Mouse (Mus musculus): ENCODE data around the gene Arhgap15. TPM values are rescaled to one million over a fixed set of nuclear protein-coding genes. Genes with fewer than 3 reads are reported as not detected.

Arhgap15 gene
- polyA plus RNA-seq, 1 experiment, result 9.5 TPM

GRCm38 (mm10) chr2:44134796-44135195 lies 386.2 kb downstream of the Arhgap15 start:
- no peaks in the 10 kb centered on the region for H3K27me3 ChIP-seq (ENCODE audit: control insufficient read depth, insufficient read depth, low read length)
- no peak overlapping the region for H3K4me3 ChIP-seq (ENCODE audit: control insufficient read depth, insufficient read depth, low read length)
- no peak for TF ChIP-seq CTCF (IDR thresholded peaks at IDR 0.05; ENCODE audit: borderline replicate concordance, control insufficient read depth, extremely low read depth, insufficient read depth, low read length, poor library complexity)
- no peak for TF ChIP-seq POLR2A (IDR thresholded peaks at IDR 0.05; ENCODE audit: control insufficient read depth, extremely low read depth, insufficient read depth, low read length, poor library complexity)
- 97% methylated on average over 3 of the region's 3 CpGs for WGBS
- no peaks in the 10 kb centered on the region for H3K4me1 ChIP-seq (replicated peaks; ENCODE audit: control insufficient read depth, insufficient read depth, low read length)
- no peak overlapping the region for H3K27ac ChIP-seq (ENCODE audit: control insufficient read depth, insufficient read depth, low read length)
- no peak for DNase-seq
- no peaks in the 10 kb centered on the region for H3K36me3 ChIP-seq (ENCODE audit: control insufficient read depth, insufficient read depth, low read length)

DNA sequence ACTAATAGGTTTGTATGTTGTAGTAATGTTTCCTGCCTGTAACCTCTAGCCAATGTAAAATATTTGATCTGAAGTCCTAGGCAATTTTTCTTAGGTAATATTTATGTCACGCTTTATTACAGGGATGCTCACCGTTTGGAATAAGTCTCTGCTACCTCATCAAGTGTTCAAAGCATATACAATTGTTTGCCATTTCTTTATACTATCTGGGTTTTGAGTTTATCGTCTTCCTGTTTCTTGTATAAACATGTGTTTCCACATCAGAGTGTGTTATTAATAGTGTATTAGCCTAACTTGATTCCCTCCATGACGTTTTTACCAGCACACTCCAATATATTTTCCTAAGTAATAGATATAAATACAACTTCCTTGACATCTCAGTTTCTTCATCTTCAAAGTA lies 391.8 kb downstream of the Arhgap15 start:
- Histone ChIP-seq H3K4me1 (replicated peaks; ENCODE audit: control insufficient read depth, insufficient read depth, low read length) (no peaks in the 10 kb centered on the region), H3K36me3 (ENCODE audit: control insufficient read depth, insufficient read depth, low read length) (no peaks in the 10 kb centered on the region), H3K27ac (ENCODE audit: control insufficient read depth, insufficient read depth, low read length) (no peak overlapping the region), H3K4me3 (ENCODE audit: control insufficient read depth, insufficient read depth, low read length) (no peak overlapping the region), H3K27me3 (ENCODE audit: control insufficient read depth, insufficient read depth, low read length) (no peaks in the 10 kb centered on the region)
- DNase-seq, result no peak
- 95% methylated on average over 4 of the region's 4 CpGs for WGBS
- TF ChIP-seq CTCF (IDR thresholded peaks at IDR 0.05; ENCODE audit: borderline replicate concordance, control insufficient read depth, extremely low read depth, insufficient read depth, low read length, poor library complexity) (no peak), POLR2A (IDR thresholded peaks at IDR 0.05; ENCODE audit: control insufficient read depth, extremely low read depth, insufficient read depth, low read length, poor library complexity) (no peak)

DNA sequence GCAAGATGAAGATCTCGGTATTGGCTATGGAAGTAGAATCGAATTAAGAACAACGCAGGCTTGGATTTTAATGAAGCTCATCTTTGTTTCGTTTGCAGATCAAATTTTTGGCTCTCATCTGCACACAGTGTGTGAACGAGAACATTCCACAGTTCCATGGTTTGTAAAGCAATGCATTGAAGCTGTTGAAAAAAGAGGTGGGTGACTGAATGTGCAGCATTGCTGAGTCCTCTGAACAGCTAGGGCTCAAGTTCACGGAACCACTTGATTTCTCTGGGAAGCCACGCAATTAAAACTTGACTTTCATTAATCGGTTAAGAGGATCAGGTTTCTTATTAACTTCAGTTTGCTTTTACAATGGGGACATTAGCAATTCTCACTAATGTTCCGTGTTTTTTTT lies 393.5 kb downstream of the Arhgap15 start:
- H3K27me3 ChIP-seq (ENCODE audit: control insufficient read depth, insufficient read depth, low read length), result no peaks in the 10 kb centered on the region
- 95% methylated on average over 9 of the region's 9 CpGs for WGBS
- H3K4me1 ChIP-seq (replicated peaks; ENCODE audit: control insufficient read depth, insufficient read depth, low read length), result no peaks in the 10 kb centered on the region
- no peaks in the 10 kb centered on the region for H3K36me3 ChIP-seq (ENCODE audit: control insufficient read depth, insufficient read depth, low read length)
- no peak for DNase-seq
- H3K4me3 ChIP-seq (ENCODE audit: control insufficient read depth, insufficient read depth, low read length), result no peak overlapping the region
- no peak overlapping the region for H3K27ac ChIP-seq (ENCODE audit: control insufficient read depth, insufficient read depth, low read length)
- no peak for TF ChIP-seq POLR2A (IDR thresholded peaks at IDR 0.05; ENCODE audit: control insufficient read depth, extremely low read depth, insufficient read depth, low read length, poor library complexity)
- no peak for TF ChIP-seq CTCF (IDR thresholded peaks at IDR 0.05; ENCODE audit: borderline replicate concordance, control insufficient read depth, extremely low read depth, insufficient read depth, low read length, poor library complexity)

DNA sequence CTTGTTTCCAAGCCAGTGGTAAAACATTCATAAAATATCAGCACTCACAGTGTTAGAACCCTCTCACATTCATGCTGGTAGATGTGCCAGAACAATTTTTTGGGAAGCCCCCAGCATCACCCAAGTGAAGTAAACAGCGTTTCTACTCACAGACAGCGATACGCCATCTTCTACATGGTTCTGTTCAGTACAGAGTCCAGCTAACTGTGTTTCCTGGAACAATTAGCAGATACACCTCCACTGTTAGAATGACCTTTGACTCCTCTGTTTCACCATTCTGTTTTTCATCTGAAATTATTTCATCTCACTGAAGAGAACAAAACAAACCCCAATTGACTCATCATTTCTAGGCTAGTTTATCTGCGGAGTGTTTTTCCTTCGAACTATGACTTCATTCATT lies 394.0 kb downstream of the Arhgap15 start:
- H3K27me3 ChIP-seq (ENCODE audit: control insufficient read depth, insufficient read depth, low read length), result no peaks in the 10 kb centered on the region
- WGBS, result 96% methylated on average over 5 of the region's 5 CpGs
- H3K27ac ChIP-seq (ENCODE audit: control insufficient read depth, insufficient read depth, low read length), result no peak overlapping the region
- no peak for DNase-seq
- H3K36me3 ChIP-seq (ENCODE audit: control insufficient read depth, insufficient read depth, low read length), result no peaks in the 10 kb centered on the region
- no peak overlapping the region for H3K4me3 ChIP-seq (ENCODE audit: control insufficient read depth, insufficient read depth, low read length)
- no peak for TF ChIP-seq POLR2A (IDR thresholded peaks at IDR 0.05; ENCODE audit: control insufficient read depth, extremely low read depth, insufficient read depth, low read length, poor library complexity)
- H3K4me1 ChIP-seq (replicated peaks; ENCODE audit: control insufficient read depth, insufficient read depth, low read length), result no peaks in the 10 kb centered on the region

GRCm38 (mm10) chr2:44146124-44146981 lies 397.7 kb downstream of the Arhgap15 start:
- no peak overlapping the region for H3K4me3 ChIP-seq (ENCODE audit: control insufficient read depth, insufficient read depth, low read length)
- DNase-seq, result no peak
- no peaks in the 10 kb centered on the region for H3K4me1 ChIP-seq (replicated peaks; ENCODE audit: control insufficient read depth, insufficient read depth, low read length)
- TF ChIP-seq POLR2A (IDR thresholded peaks at IDR 0.05; ENCODE audit: control insufficient read depth, extremely low read depth, insufficient read depth, low read length, poor library complexity) (no peak), CTCF (IDR thresholded peaks at IDR 0.05; ENCODE audit: borderline replicate concordance, control insufficient read depth, extremely low read depth, insufficient read depth, low read length, poor library complexity) (no peak)
- no peaks in the 10 kb centered on the region for H3K27me3 ChIP-seq (ENCODE audit: control insufficient read depth, insufficient read depth, low read length)
- H3K36me3 ChIP-seq (ENCODE audit: control insufficient read depth, insufficient read depth, low read length), result no peaks in the 10 kb centered on the region
- WGBS, result 94% methylated on average over 7 of the region's 7 CpGs
- no peak overlapping the region for H3K27ac ChIP-seq (ENCODE audit: control insufficient read depth, insufficient read depth, low read length)

DNA sequence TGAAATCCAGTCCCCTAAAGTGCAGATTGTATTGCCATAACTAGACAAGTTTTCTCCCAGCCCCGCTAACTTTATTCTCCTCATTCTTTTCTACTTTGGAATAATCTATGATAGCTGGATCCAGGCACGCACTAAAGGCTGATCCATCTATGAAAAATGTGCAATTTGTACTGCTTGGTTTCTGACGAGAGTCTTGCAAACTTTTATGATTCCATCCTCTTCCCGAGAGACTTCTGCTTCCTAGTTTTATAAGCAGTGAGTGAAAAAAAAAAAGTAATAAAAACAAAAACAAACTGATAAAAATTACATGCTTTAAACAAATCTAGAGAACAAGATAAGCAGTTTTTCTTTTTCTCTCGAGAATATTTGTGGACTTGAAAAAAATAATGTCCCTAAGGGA lies 398.9 kb downstream of the Arhgap15 start:
- H3K27ac ChIP-seq (ENCODE audit: control insufficient read depth, insufficient read depth, low read length), result no peak overlapping the region
- no peaks in the 10 kb centered on the region for H3K27me3 ChIP-seq (ENCODE audit: control insufficient read depth, insufficient read depth, low read length)
- TF ChIP-seq POLR2A (IDR thresholded peaks at IDR 0.05; ENCODE audit: control insufficient read depth, extremely low read depth, insufficient read depth, low read length, poor library complexity) (no peak), CTCF (IDR thresholded peaks at IDR 0.05; ENCODE audit: borderline replicate concordance, control insufficient read depth, extremely low read depth, insufficient read depth, low read length, poor library complexity) (no peak)
- H3K4me3 ChIP-seq (ENCODE audit: control insufficient read depth, insufficient read depth, low read length), result no peak overlapping the region
- DNase-seq, result no peak
- no peaks in the 10 kb centered on the region for H3K36me3 ChIP-seq (ENCODE audit: control insufficient read depth, insufficient read depth, low read length)
- no peaks in the 10 kb centered on the region for H3K4me1 ChIP-seq (replicated peaks; ENCODE audit: control insufficient read depth, insufficient read depth, low read length)
- 92% methylated on average over 5 of the region's 5 CpGs for WGBS

- Histone ChIP-seq H3K36me3 (ENCODE audit: control insufficient read depth, insufficient read depth, low read length) (no peaks in the 10 kb centered on the region), H3K27me3 (ENCODE audit: control insufficient read depth, insufficient read depth, low read length) (no peaks in the 10 kb centered on the region), H3K4me3 (ENCODE audit: control insufficient read depth, insufficient read depth, low read length) (no peak overlapping the region), H3K4me1 (replicated peaks; ENCODE audit: control insufficient read depth, insufficient read depth, low read length) (no peaks in the 10 kb centered on the region), H3K27ac (ENCODE audit: control insufficient read depth, insufficient read depth, low read length) (no peak overlapping the region)
- DNase-seq, result no peak
- TF ChIP-seq CTCF (IDR thresholded peaks at IDR 0.05; ENCODE audit: borderline replicate concordance, control insufficient read depth, extremely low read depth, insufficient read depth, low read length, poor library complexity) (no peak), POLR2A (IDR thresholded peaks at IDR 0.05; ENCODE audit: control insufficient read depth, extremely low read depth, insufficient read depth, low read length, poor library complexity) (no peak)
- 89% methylated on average over 7 of the region's 7 CpGs for WGBS
These were observed 399.3 kb downstream of the Arhgap15 start for GRCm38 (mm10) chr2:44147971-44148370.
